Mouse (Mus musculus) hindbrain, embryonic 15.5 days (tissue): ENCODE data around the gene Pabpn1l. TPM values are rescaled to one million over a fixed set of nuclear protein-coding genes. Genes with fewer than 3 reads are reported as not detected.
"Not testable (repeated sequence)": the region's sequence is repeated elsewhere in the genome, so short reads cannot be mapped to it uniquely, and the experiment has no call there.

Experiments
- ATAC-seq: fragments of 200-750 bp; cut with Nextera tagmentation; 2 replicates; pipeline ENCODE4 v1.8.0; 2017; ENCODE audit warnings: low read depth, moderate number of reproducible peaks, moderate TSS enrichment; ENCODE audit not compliant: low FRiP score
- H3K27ac ChIP-seq: fragments of 300-500 bp; sonication (generic); replicated peaks from 2 replicates; pipeline ENCODE4 v1.5.1; 2015; ENCODE audit warnings: mild to moderate bottlenecking, inconsistent platforms
- H3K27me3 ChIP-seq: fragments of 300-500 bp; sonication (generic); 2 replicates; pipeline ENCODE4 v1.6.1; 2015; ENCODE audit warnings: control low read depth, inconsistent platforms
- H3K36me3 ChIP-seq: fragments of 300-500 bp; sonication (generic); 2 replicates; pipeline ENCODE4 v1.6.1; 2015; ENCODE audit warnings: control low read depth, inconsistent platforms
- H3K4me1 ChIP-seq: fragments of 300-500 bp; sonication (generic); replicated peaks from 2 replicates; pipeline ENCODE4 v1.6.1; 2015; ENCODE audit warnings: control low read depth, inconsistent platforms
- H3K4me2 ChIP-seq: fragments of 300-500 bp; sonication (generic); 2 replicates; pipeline ENCODE4 v1.6.1; 2015; ENCODE audit warnings: moderate library complexity, mild to moderate bottlenecking, inconsistent platforms
- H3K4me3 ChIP-seq: fragments of 300-500 bp; sonication (generic); 2 replicates; pipeline ENCODE4 v1.5.1; 2015; ENCODE audit warnings: mild to moderate bottlenecking, inconsistent platforms
- H3K9ac ChIP-seq: fragments of 300-500 bp; sonication (generic); 2 replicates; pipeline ENCODE4 v1.6.1; 2015; ENCODE audit warnings: inconsistent platforms
- H3K9me3 ChIP-seq: fragments of 300-500 bp; sonication (generic); 2 replicates; pipeline ENCODE4 v1.6.1; 2016; ENCODE audit warnings: control low read depth, inconsistent platforms
- WGBS: fragments of 180-500 bp; shearing (Covaris S2); methylation state at CpG from one replicate; pipeline ENCODE4 v1.1.7; 2015; 5-methylcytosine and 5-hydroxymethylcytosine counted together
- polyA plus RNA-seq: library from polyadenylated mRNA; unstranded; fragments of >200 nt; fragmentation: Nextera tagmentation; extraction: Ambion mirVana; gene quantifications from 2 replicates; pipeline ENCODE4 v1.2.1, GENCODE M21; 2015

The Pabpn1l gene
- polyA plus RNA-seq, 1 experiment from 2014 or later = not detected

DNA sequence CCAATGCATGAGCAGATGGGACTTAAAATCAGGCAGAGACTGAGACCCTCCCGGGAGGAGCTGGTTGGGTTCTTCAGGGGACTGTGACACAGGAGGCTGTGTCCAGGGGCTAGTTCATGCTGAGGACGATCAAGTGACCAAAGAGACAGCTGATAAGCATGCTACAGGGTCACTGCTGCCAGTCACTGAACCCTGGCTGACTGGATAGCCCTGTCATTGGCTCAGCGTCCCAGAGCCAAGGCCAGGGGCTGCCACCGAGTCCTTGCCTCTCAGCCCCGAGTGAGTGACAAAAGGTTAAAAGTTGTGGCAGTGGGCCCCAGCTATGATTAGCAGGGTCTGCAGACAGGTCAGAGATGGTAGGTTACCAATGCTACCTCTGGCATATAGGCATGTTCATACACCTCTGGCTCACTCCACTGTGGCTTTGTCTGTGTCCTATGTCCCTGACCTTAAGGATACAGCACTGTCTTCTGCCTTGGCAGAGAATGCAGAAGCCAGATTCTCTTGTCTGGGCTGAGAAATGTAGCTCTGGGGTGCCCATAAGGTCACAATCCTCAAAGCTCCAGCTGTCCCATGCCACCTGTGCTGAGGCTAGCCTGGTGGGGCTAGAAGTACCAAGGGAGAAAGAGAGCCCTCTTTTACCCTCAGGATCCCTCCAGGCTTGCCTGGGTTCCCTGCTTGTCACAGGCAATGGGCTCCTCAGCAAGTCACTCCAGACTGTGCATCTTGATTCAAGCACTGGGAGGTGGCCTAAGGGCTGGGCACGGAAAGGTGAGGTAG lies 21.8 kb upstream of the Pabpn1l start:
- peaks cover 19% of the 10 kb centered on the region for H3K36me3 ChIP-seq
- WGBS = 78% methylated on average over 6 of the region's 6 CpGs

DNA sequence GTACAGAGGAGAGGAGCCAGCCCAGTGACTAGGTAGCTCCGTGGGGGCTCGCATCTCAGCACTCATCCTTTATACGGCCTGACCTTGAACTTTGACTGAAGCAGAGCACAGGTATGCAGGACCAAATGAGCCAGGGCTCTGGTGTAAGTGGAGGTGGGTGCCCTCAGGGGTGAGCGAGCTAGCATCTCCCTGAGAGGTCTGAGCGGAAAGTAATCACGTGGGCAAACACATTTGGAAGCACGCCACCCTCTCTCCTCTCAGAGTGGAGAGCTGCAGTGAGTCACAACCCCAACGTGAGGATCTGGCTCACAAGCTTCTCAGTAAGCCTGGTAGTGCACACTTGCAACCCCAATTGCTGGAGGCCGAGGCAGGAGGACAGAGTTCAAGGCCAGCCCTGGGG lies 19.5 kb upstream of the Pabpn1l start:
- no peaks in the 10 kb centered on the region for H3K27me3 ChIP-seq
- H3K9me3 ChIP-seq = no peaks in the 10 kb centered on the region
- H3K36me3 ChIP-seq = peaks cover 10% of the 10 kb centered on the region; the same call in 1 of the 2 replicates
- no peak for ATAC-seq
- H3K4me1 ChIP-seq = peaks cover 22% of the 10 kb centered on the region
- H3K27ac ChIP-seq = no peak overlapping the region
- H3K4me3 ChIP-seq = no peak overlapping the region
- no peak overlapping the region for H3K4me2 ChIP-seq
- no peak overlapping the region for H3K9ac ChIP-seq
- WGBS = 69% methylated on average over 9 of the region's 9 CpGs

More for the DNA sequence above, 21.8 kb upstream of the Pabpn1l start:
- Histone ChIP-seq H3K27ac (no peak overlapping the region), H3K9ac (no peak overlapping the region), H3K4me3 (no peak overlapping the region), H3K27me3 (no peaks in the 10 kb centered on the region), H3K4me1 (peaks cover 9% of the 10 kb centered on the region), H3K9me3 (no peaks in the 10 kb centered on the region), H3K4me2 (no peak overlapping the region)
- ATAC-seq = no peak

DNA sequence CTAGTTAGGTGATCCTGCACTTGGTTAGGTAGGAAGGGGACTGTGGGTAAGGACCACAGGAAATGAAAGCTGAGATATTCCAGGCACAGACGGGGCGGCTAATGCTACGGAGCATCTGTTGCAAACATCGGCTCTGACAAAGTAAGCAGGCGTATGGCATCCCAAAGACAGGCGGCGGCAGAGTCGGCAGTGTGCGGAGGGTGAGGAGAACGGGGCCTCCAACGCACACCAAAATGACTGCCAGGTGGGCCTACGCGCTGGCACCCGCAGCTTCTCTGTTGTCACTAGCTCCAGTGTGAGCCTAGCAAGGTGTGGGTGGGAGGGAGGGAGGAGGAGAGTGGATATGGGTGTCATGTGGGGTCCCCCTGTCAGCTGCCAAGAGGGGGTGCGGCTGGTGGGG lies 18.9 kb upstream of the Pabpn1l start:
- Histone ChIP-seq H3K9ac (no peak overlapping the region), H3K4me3 (no peak overlapping the region), H3K27me3 (no peaks in the 10 kb centered on the region), H3K4me1 (peaks cover 22% of the 10 kb centered on the region), H3K36me3 (peaks cover 8% of the 10 kb centered on the region; the same call in 1 of the 2 replicates), H3K4me2 (no peak overlapping the region), H3K9me3 (no peaks in the 10 kb centered on the region), H3K27ac (no peak overlapping the region)
- no peak for ATAC-seq
- WGBS = 83% methylated on average over 15 of the region's 15 CpGs

DNA sequence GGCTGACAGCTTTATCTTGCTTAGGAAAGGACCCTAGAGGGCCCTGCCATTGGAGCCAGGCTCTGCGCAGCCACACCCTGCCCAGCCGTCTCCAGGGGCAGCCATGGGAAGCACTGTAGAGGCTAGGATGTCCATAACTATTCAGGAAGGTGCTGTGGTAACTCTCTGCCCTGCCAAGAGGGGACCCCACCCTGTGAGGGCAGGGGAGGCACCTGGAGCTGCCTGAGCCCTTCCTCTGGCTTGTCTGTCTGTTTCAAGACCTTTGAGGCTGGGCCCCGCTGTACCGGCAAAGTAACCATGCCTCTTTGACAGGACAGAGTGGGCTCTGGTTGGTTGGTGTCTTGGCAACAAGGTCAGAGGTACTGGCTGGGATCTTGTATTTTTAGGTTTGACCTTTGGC lies 18.3 kb upstream of the Pabpn1l start:
- no peak overlapping the region for H3K4me3 ChIP-seq
- H3K27me3 ChIP-seq = no peaks in the 10 kb centered on the region
- 88% methylated on average over 4 of the region's 4 CpGs for WGBS
- 0 out of 2 replicates have a peak overlapping the region, but pooled peaks have one; percentile 5 for H3K27ac ChIP-seq
- H3K4me2 ChIP-seq = no peak overlapping the region
- H3K36me3 ChIP-seq = peaks cover 9% of the 10 kb centered on the region
- no peak overlapping the region for H3K9ac ChIP-seq
- ATAC-seq = no peak
- peaks cover 22% of the 10 kb centered on the region for H3K4me1 ChIP-seq
- no peaks in the 10 kb centered on the region for H3K9me3 ChIP-seq

DNA sequence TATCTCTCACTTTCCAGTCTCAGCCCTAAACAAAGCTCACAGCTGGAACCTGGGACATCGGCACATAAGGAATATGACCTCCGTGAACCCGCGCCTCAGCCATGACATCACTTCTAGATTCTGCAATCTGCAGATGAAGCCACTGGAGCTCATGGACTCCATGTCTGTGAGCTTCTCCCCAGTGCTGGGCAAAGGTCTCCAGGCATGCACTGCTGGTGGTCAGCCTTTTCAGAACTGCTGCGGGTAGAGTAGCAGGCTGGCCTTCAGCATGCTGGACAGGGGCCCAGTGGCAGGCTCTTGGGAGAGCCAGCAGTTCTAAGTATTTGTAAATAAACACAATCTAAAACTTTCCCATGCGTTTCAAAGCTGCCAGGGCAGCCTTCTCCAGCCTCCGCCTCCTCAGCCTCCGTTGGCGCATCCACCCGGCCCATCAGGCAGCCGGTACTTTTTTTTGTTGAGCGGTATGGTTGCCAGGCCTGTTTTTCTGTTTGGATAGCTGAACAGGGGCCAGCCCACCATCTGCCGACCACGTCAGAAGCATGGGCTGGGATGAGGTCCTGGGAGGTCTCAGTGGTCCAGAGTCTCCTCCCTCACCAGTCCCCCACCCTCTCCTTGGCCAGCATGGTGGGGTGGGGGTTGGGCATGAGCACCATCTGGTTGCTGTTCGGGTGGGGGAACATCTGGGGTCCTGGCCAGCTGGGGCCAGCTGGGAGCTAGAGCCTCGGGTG lies 17.1 kb upstream of the Pabpn1l start:
- no peak overlapping the region for H3K4me3 ChIP-seq
- no peaks in the 10 kb centered on the region for H3K9me3 ChIP-seq
- 32% methylated on average over 16 of the region's 16 CpGs for WGBS
- peak; percentile 58 for ATAC-seq
- no peak overlapping the region for H3K9ac ChIP-seq
- no peak overlapping the region for H3K4me2 ChIP-seq
- peaks cover 22% of the 10 kb centered on the region for H3K4me1 ChIP-seq
- H3K27me3 ChIP-seq = no peaks in the 10 kb centered on the region
- H3K27ac ChIP-seq = peak overlapping the region; percentile 66
- peaks cover 18% of the 10 kb centered on the region for H3K36me3 ChIP-seq

DNA sequence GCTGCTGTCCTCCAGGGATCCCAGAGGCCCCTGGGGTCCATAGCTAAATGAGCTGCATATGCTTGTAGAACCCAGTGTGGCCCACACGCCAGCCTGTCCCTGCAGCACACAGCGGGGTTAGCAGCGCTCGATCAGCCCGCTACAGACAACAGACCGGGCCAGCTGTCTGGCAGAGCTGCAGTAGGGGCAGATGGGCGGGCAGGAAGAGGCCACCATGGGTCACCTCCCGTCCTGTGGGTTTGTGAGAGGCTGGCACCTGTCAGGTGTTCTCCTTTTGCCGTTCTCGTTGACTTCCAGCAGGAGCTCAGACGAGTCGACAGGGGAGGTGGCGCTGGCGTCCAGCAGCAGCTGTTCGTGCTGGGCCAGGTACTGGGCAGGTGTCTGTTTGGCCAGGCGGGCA lies 16.1 kb upstream of the Pabpn1l start:
- peaks cover 28% of the 10 kb centered on the region for H3K36me3 ChIP-seq
- H3K4me3 ChIP-seq = no peak overlapping the region
- H3K4me1 ChIP-seq = peaks cover 22% of the 10 kb centered on the region
- no peaks in the 10 kb centered on the region for H3K9me3 ChIP-seq
- H3K9ac ChIP-seq = no peak overlapping the region
- 51% methylated on average over 16 of the region's 16 CpGs for WGBS
- H3K27ac ChIP-seq = peak overlapping the region; percentile 66; the same call in 1 of the 2 replicates
- no peaks in the 10 kb centered on the region for H3K27me3 ChIP-seq
- no peak for ATAC-seq
- no peak overlapping the region for H3K4me2 ChIP-seq

DNA sequence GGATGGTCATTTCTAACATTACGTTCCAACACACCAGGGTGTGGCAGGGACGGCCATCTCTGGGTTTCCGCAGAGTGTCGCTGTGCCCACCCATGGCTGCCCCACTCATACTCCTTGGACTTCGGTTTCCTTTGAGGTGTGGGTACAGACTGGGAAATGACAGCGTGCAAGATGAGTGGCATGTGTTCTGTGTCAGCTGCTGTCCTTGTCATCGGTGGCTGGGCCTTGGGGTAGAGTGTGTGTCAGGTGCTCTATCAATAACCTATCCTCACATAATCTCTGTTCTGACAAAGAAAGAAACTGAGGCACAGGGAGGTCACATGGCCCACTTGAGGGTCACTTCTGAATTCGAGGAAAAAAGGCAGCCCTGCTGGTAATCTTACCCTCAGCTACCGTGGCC lies 14.7 kb upstream of the Pabpn1l start:
- H3K27ac ChIP-seq = no peak overlapping the region
- no peaks in the 10 kb centered on the region for H3K27me3 ChIP-seq
- H3K4me1 ChIP-seq = peaks cover 22% of the 10 kb centered on the region
- no peak overlapping the region for H3K4me3 ChIP-seq
- H3K36me3 ChIP-seq = peaks cover 37% of the 10 kb centered on the region
- 88% methylated on average over 9 of the region's 9 CpGs for WGBS
- ATAC-seq = no peak
- H3K9me3 ChIP-seq = no peaks in the 10 kb centered on the region
- H3K4me2 ChIP-seq = no peak overlapping the region
- H3K9ac ChIP-seq = no peak overlapping the region

DNA sequence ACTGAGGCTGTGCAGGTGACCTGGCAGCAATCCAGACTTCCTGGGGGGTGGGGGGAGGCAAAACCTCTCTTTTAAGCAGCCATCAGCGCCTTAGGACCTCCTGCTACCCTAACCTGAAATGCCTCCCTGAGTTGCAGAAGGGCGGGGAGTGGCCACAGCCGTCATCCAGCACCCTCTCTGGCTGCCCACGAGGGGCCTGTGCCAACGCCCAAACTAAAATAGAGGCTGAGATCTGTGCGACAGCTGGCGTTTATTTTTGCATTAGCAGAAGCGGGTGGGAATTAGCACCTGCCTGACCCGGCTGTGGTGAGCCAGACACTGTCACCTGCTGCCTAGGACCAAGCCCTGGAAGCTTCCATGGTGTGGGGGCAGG lies 14.2 kb upstream of the Pabpn1l start:
- ATAC-seq = no peak
- H3K9me3 ChIP-seq = no peaks in the 10 kb centered on the region

DNA sequence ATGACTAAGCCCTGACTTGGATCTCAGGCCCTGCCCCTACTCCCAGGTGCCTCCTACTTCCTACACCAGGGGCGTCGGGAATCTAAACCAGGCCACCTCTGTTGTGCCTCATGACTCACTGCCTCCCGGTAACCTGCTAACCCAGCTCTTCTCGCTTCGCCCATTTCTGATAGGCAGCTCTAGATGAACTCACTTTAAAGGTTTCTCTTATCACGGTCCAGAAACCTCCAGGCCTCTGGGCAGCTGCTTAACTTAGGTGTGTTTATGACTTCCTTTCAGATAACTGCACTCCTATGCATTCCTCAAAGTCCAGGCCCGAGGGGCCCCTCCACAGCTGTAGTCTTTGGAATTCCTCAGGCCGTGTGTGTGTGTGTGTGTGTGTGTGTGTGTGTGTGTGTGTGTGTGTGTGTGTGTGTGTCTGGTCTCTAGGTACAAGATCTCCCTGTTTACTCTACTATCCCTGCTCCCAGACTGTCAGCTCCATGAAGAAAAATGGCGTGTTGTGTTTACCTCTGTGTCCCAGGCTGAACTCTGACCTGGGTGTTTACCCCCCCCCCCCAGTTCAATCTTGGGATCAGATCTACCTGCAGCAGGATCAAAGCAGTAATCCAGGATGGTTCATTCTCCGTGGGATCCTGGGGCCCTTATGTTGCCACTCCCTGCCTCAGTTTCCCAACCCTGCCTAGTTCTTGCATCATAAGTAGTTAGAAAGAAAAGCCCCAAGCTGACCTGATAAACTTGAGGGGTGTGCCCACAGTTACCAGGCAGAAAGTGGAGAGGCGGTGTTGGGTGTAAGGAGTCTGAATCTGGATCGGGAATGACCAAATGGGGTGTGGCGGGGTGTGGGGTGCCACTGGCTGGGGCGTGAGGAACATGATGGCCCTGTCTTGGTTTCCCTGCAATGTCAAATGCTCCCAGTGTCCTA lies 13.6 kb upstream of the Pabpn1l start:
- H3K9ac ChIP-seq = no peak overlapping the region
- H3K4me3 ChIP-seq = no peak overlapping the region
- H3K27ac ChIP-seq = no peak overlapping the region
- 82% methylated on average over 14 of the region's 14 CpGs for WGBS
- H3K9me3 ChIP-seq = no peaks in the 10 kb centered on the region
- peaks cover 37% of the 10 kb centered on the region for H3K36me3 ChIP-seq
- ATAC-seq = no peak
- H3K4me2 ChIP-seq = no peak overlapping the region
- no peaks in the 10 kb centered on the region for H3K27me3 ChIP-seq
- peaks cover 22% of the 10 kb centered on the region for H3K4me1 ChIP-seq

More for the DNA sequence above, 14.2 kb upstream of the Pabpn1l start:
- Histone ChIP-seq H3K4me2 (no peak overlapping the region), H3K4me3 (no peak overlapping the region), H3K27ac (no peak overlapping the region), H3K27me3 (no peaks in the 10 kb centered on the region), H3K36me3 (peaks cover 37% of the 10 kb centered on the region), H3K4me1 (peaks cover 22% of the 10 kb centered on the region), H3K9ac (no peak overlapping the region)
- 65% methylated on average over 9 of the region's 9 CpGs for WGBS

DNA sequence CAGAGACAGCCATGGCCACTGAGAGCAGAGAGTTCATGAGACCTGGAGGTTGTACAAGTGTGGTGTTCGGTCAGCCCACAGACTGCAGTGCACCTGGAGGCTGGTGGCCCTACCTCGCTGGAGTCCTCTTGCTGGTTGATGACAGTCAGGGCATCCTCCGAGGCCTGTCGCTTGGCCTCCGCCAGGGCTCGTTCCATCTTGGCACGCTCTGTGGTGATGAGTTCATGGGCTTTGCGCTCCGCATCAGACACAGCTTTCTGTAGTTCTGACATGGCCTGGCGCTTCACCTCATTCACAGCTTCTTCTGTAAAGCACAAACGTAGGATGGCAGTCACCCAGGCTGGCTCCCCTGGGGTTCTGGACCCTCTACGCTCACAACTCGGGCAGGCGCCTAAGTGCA lies 10.7 kb upstream of the Pabpn1l start:
- no peak for ATAC-seq
- no peak overlapping the region for H3K4me2 ChIP-seq
- peaks cover 7% of the 10 kb centered on the region for H3K4me1 ChIP-seq
- H3K27me3 ChIP-seq = no peaks in the 10 kb centered on the region
- WGBS = 93% methylated on average over 14 of the region's 14 CpGs
- no peak overlapping the region for H3K4me3 ChIP-seq
- no peak overlapping the region for H3K9ac ChIP-seq
- no peak overlapping the region for H3K27ac ChIP-seq
- no peaks in the 10 kb centered on the region for H3K9me3 ChIP-seq
- H3K36me3 ChIP-seq = peaks cover 42% of the 10 kb centered on the region

DNA sequence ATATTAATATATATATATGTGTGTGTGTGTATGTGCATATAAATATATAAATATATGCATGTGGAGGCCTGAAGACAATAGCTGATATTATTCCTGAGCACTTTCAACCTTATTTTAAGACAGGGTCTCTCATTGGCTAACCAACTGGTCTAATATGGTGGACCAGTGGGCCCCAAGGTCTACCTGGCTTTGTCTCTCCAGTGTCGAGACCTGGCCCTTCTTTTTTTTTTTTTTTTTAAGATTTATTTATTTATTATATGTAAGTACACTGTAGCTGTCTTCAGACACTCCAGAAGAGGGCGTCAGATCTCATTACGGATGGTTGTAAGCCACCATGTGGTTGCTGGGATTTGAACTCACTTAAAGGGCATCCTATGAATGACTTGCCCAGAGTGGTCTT lies 9.6 kb upstream of the Pabpn1l start:
- peaks cover 38% of the 10 kb centered on the region for H3K36me3 ChIP-seq
- H3K9me3 ChIP-seq, H3K4me3 ChIP-seq, H3K27ac ChIP-seq, H3K27me3 ChIP-seq, ATAC-seq, H3K4me2 ChIP-seq, H3K4me1 ChIP-seq, H3K9ac ChIP-seq: not testable (repeated sequence)
- WGBS = 79% methylated on average over 3 of the region's 3 CpGs

DNA sequence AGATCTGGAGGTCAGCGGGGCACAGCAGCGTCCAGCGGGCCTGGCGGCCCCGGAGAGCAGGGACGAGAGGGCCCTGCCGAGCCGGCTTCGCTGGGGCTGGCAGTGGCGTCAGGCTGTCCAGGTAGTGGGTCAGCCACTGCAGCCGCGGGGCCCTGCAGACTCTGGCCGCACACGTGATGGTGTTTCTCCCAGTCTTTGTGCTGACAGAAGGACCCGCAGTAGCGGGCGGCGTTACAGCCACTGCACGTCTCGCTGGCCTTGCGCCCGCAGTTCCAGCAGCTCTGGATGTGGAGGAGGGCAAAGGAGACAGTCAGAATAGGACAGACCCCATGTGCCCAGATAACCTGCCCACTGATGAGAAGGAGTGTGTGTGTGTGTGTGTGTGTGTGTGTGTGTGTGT lies 8.2 kb upstream of the Pabpn1l start:
- no peak overlapping the region for H3K4me2 ChIP-seq
- H3K9me3 ChIP-seq = no peaks in the 10 kb centered on the region
- no peak for ATAC-seq
- peaks cover 9% of the 10 kb centered on the region for H3K4me1 ChIP-seq
- no peaks in the 10 kb centered on the region for H3K27me3 ChIP-seq
- H3K9ac ChIP-seq = no peak overlapping the region
- no peak overlapping the region for H3K4me3 ChIP-seq
- H3K36me3 ChIP-seq = peaks cover 35% of the 10 kb centered on the region
- H3K27ac ChIP-seq = no peak overlapping the region
- WGBS = 61% methylated on average over 22 of the region's 22 CpGs
